Mouse (Mus musculus): ENCODE results near the gene Cxcr4.

Cxcr4 gene

DNA sequence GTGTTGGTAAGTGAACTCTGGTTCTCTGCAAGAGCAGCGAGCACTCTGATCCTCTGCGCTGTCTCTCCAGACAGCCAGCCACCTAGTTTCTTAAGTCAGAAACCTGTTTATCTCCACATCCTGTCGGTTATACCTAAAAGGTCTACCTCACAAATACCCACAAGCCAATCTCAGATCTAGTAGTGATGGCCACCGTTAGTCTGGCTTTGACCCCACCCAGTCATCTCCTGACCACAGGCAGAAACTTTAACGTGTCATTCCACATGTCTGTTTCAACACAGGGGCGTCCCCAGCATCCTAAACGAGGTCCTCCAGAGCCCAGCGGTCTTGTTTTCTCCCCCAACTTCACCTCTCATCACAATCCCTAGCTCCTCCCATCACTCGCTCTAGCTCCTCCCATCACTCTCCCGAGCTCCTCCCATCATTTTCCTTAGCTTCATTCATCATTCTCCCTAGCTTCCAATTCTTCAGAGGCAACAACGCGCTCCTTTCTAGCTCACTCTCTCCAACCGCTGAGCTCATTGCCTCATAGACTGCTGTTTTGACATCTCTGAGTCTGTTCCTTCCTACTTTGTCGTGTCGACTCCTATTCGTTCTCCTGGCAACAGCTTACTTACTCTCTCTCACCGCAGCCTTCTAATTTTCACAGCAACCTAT is 22.0 kb downstream of the Cxcr4 start:
- no peak for DNase-seq (ENCODE audit: extremely low spot score)

DNA sequence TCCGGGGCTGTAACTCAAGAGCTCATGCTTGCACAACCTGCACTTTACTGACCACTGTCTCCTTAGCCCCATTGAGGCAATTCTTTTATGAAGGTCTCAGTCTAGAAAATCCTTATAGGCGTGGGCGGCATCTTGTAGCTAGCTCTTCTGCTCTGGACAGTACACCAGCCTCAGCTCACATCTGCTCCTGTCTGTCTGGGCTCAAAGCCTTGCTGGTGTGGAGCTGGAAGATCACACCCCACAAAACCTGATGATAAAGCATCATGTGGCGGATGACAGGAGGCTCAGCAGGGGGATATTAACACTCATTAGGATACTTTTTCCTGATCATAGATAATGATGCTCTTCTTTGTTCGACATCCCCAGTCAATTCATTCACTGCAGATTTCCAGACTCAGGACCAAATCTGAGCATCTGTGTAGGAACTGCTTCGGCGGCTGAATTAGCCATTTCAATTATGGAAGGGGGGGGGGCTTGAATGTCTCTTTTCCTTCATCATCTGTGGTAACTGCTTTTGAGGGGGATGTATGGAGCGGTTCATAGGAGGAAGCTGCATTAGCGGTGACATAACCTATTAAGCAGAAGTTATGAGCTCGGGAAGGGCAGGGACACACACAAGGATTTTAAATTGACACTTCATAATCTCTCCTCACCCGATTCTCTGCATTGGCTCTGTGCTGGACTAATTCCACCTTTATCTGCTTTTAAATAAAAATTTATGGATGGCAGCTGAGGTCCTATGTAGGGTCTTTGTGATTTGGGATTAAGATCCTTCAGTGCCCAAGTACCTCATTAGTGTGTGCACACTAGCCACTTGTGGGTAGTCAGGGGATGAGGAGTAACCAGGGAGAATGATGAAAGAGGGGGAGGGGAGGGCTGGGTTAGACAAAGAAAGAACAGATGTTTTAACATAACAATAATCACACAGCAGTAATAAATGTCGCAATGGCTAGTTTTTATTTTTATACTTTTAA is 24.6 kb downstream of the Cxcr4 start:
- no peak for DNase-seq (ENCODE audit: extremely low spot score)

DNA sequence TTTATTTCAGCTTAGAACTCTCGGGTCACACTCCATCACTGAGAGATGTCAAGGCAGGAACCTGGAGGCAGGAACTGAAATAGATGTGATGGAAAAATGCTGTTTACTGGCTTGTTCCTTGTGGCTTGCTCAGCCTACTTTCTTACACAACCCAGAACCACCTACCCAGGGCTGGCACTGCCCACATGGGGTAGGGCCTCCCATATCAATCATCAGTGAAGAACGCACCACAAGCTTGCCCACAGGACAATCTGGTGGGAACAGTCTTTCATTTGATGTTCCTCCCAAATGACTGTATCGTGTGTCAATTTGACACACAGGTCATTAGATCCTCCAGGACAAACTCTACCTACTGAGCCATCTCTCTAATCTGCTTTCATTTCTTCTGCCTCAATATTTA is 28.2 kb downstream of the Cxcr4 start:
- no peak for DNase-seq (ENCODE audit: extremely low spot score)

DNA sequence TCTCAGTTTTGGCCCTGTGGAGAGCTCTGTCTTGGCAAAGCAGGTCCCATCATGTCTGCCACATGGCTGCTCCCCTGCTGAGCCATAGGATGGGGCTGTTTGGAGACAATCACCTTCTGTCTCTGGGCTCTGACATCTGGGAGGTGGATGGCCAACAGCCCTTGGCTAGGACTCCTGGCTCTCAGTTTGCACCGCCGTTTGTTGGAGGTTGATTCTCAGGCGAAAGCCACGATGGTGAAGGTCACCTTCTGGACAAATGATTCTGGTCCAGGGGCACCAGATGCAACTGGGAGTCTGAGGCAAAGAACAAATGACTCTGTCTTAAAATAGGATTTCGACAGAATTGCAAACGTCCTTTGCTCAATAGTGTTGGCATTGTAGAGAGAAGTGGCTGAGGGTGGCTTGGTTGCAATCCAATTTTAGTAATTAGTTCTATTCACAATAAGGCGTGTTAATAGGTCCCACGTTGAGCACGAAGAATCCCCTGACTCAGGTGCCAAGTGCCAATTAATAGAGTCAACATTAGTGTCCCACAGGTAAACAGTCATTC is 30.7 kb downstream of the Cxcr4 start:
- DNase-seq (ENCODE audit: extremely low spot score), result no peak

DNA sequence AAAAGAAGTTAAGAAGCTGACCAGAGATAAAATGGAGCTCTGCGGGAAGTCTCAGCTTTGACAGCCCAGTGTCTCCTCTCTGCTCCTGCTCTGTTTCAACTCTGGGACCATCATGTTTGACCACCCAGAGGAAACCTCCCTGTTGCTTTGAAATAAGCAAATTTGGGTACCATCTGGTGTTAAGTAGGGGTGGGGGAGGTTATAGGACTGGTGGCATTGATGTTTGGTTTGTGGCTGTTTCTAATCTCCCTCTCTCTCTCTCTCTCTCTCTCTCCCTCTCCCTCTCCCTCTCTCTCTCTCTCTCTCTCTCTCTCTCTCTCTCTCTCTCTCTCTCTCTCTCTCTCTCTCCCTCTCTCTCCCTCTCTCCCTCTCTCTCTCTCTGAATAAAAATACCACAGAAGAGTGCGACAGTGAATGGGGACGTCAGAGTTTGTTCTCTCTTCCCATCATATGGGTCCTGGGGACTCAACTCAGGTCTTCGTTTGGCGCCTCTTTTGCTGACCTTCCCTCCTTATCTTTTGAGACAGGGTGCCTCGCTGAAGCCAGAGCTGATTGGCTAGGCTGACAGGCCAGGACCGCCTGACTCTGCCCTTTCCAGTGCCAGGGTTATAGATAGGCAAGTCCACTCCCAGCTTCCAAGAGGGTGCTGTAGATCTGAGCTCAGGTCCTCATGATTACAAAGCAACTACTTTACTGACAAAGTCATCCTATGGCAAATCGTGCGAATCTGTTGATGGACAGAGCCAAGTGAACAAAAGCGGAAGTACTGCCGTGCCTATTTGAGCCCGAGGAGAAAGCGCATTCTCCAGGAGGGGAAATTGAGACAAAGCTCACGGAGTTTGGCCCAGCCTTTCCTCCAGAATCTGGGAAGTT is 31.4 kb downstream of the Cxcr4 start:
- DNase-seq (ENCODE audit: extremely low spot score), result no peak

DNA sequence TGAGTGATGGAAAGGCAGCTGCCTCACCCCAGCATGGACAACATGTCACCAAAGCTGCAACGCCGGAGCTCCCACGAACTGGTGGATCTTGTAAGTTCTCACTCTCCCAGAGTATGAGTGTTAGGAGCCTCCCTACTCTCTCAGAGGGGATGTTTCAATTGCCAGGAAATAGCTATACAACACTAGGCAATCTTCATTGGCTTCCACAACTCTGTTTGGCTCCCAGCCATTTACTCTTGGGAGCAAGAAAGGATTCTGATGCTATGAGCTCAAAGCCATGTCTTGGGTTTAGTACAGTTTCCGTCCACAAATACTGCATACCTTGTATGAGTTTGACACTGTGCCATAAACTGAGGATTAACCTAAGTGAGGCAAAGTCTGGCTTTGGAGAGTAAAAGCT is 34.1 kb downstream of the Cxcr4 start:
- DNase-seq (ENCODE audit: extremely low spot score), result no peak

DNA sequence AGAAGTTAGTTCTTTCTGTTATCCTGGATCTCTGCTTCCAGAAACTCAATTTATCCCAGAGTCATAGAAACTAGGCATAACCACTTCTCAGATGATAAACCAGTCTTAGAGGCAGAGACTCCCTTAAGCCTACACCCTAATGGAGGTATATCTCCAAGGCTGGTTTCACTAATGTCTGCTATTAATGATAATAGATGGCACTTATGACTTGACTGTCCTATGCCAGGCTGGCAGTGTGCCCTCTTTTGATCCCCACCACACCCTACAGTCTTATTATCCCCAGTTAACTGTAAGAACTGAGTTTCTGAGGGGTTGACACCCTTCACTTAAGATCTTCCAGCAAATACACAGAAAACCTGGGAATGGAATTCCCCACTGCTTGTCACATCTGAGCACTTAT is 39.5 kb downstream of the Cxcr4 start:
- DNase-seq (ENCODE audit: extremely low spot score), result no peak

DNA sequence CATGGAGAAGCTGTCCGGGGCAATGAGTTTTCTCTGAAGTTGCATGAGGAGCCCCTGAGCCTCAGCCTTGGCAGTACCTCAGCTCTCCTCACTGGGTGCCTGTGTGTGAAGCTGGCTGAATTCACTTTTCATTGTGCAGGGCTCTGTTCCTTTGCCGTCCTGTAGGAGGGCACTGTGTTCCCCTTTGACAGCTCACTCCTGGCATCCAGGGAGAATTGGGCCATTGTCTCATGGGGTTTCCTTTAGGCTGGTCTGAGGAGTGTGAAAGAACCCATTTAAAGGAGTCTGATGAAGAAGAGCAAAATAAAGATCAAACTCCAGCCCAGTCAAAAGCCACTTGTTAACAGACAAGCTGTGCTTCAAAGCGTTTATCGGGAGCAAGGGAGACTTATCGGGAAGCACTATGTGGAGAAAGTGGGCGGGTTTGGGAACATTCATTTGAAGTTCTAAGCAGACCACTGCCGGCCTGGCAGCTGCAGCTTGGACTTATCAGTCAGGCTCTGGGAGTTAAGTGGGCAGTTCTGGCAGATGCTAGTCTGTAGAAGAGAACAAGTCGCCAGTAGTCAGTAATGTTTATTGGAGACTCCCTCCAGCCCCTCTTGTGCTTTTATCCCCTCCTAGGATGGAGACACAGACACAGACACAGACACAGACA is 40.2 kb downstream of the Cxcr4 start:
- DNase-seq (ENCODE audit: extremely low spot score), result peak; percentile 32

DNA sequence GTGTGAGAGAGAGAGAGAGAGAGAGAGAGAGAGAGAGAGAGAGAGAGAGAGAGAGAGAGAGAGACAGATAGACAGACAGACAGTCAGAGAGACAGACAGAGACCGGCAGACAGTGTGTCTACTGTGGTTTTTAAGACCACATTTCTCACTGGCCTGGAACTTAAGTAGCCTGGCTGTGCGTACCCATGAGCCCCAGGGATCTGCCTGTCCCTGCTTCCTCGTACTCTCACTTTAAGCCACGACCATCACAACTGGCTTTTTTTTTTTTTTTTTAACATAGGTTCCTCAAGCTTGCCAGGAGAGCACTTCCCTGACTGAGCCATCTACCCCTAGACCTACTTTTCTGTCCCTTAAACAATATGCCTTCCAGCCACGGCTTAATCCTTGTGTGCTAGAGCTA is 42.7 kb downstream of the Cxcr4 start:
- no peak for DNase-seq (ENCODE audit: extremely low spot score)

DNA sequence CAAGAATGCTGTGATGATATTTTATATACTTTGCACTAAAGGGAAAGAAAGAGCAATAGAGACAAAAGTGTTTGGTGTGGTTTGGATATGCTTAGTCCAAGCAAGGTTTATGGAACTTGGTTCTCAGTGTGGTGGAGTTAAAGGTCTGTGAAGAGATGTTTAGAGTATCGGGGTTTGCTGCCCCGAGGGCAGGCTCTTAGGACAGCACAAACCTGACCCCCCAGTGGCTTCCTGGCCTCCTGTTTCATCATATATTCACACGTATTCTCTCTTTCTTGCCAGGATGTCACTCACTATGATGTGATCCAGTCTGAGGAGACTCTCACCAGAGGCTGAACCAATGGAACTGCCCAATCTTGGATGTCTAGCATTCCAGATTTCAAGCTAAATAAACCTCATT is 43.1 kb downstream of the Cxcr4 start:
- DNase-seq (ENCODE audit: extremely low spot score), result no peak

DNA sequence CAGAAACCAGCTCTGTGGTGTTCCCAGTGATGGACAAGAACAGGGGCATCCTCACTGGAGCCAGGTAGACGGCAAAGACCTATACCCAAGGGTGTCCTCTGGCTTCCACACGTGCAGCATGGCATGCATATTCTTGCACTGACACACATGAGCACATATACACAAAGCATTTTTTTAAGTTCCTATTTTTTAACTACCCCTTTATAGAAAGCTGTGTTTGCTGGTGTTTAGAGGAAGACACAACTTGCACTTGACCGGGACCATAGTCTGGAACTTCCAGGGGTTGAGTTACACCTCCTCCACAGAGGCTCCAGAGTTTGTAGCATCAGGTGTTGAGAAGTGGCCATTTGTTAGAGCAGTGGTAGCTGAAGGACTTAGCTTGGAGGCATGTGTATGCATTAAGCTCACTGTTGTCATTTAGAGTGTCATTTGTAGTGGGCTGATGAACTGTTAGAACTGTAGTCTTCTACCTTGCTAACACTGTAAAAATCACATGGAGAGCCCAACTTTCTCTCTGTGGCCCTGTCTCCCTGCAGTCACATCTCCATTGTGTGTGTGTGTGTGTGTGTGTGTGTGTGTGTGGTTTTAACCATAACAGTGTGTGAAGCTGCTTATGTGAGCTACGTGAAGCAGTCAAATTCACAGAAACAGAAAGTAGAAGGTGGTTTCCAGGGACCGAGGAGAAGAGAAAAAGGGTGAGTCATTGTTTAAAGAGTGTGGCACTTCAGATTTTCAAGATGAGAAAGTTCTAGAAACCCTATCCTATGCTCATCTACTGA is 43.7 kb downstream of the Cxcr4 start:
- DNase-seq (ENCODE audit: extremely low spot score), result no peak

DNA sequence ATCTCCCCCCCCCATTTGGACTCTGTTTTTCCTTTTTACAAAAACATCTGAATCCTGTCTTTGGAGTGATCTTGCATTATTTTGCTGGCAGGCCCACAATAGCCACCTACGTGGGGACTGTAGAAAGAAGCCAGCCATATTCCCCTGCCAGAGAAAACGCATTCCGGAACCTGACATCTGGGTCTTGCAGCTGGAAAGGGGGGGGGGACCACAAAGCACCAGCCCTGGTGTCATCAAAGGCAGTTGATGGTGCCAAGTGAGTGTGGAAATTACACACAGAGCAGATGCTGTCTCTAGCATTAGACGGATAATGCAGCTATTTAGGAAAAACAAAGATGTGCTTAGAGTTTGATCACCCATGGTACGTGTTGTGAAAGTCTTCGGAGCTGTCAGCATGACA is 46.4 kb downstream of the Cxcr4 start:
- DNase-seq (ENCODE audit: extremely low spot score), result no peak

DNA sequence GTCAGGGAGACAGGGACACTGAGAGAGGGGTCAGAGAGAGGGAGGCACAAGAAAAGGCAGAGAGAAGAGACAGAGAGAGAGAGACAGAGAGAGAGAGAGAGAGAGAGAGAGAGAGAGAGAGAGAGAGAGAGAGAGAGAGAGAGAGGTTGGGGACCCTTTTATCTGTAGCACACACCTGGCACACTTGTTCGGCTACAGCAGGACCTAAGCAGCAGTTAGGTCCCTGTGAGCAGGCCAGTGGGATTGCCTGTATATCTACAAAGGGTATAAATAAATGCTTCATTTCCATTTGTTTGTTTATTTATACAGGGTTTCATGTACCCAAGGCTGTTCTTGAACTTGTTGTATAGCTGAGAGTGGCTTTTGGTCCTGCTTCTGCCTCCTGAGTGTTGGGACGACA is 49.0 kb downstream of the Cxcr4 start:
- DNase-seq (ENCODE audit: extremely low spot score), result no peak

DNA sequence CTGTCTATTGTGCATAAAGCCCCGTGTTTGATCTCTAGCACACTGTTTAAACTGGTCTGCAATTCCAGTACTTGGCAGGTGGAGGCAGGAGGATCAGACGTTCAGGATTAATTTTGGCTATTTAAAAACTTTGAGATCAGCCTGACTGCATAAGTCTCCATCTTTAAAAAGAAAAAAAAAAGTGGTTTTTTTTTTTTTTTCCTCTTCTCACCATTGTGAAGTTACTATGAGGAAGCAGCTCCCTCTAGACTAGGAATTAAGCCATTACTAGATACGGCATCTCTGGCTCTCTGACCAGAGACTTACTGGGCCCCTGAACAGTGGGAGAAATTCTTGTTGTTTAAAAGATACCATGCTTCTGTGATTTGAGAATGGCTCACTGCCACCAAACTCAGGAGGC is 49.5 kb downstream of the Cxcr4 start:
- no peak for DNase-seq (ENCODE audit: extremely low spot score)

DNA sequence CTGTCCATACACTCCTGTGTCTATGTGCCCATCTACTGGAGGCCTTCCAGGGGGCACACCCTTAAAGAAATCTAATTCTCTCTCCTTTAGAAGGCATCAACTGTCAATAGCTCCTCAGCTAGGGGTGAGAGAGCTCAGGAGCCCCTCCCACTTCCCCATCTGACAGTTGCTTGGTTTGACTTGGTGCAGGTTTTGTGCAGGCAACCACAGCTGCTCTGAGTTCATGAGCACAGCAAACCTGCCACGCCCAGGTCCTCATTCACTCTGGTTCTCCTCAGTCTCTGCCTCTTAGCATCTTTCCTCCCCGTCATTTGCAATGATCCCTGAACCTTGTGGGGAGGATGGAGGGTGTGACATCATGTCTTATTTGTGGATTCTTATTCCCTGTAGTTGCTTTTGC is 51.9 kb downstream of the Cxcr4 start:
- no peak for DNase-seq (ENCODE audit: extremely low spot score)

DNA sequence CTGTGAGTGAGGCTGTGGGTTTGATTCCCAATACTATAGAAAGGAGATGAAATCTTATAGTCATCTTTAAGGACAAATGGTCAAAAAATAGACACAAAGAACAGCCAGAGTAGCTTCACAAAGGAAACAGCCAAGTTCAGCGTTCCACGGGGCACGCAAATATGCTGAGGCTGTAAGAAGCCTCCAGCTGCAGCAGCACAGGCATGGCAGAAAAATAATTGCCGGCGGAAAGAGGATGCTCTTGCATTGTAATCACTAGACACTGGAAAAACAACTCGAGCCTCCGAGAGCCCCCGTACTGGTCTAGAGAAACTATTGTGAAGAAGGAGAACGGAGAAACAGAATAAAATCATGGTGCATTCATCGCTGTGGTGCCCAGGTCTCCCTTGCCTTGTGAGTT is 52.5 kb downstream of the Cxcr4 start:
- no peak for DNase-seq (ENCODE audit: extremely low spot score)

All from embryo, embryonic 9.5 days (tissue).